Mouse (Mus musculus) midbrain, embryonic 11.5 days (tissue): ENCODE data around the gene Hist1h4m. TPM values are rescaled to one million over a fixed set of nuclear protein-coding genes. Genes with fewer than 3 reads are reported as not detected.
A peak's percentile ranks its signal among the peaks of the same experiment; 100 is the strongest.
"Not testable (repeated sequence)": the region's sequence is repeated elsewhere in the genome, so short reads cannot be mapped to it uniquely, and the experiment has no call there.

Source experiments
- ATAC-seq: fragments of 200-750 bp; cut with Nextera tagmentation; 2 replicates; pipeline ENCODE4 v1.8.0; 2017; ENCODE audit warnings: moderate TSS enrichment, moderate library complexity; ENCODE audit not compliant: low FRiP score
- DNase-seq: peaks from one replicate; pipeline ENCODE4 v3.0.0; 2015; ENCODE audit warnings: low spot score; ENCODE audit errors: missing footprints
- H3K27ac ChIP-seq: fragments of 300-500 bp; sonication (generic); 2 replicates; pipeline ENCODE4 v1.5.1; 2014; ENCODE audit warnings: low read depth, low read length
- H3K27me3 ChIP-seq: fragments of 300-500 bp; sonication (generic); 2 replicates; pipeline ENCODE4 v1.6.1; 2014; ENCODE audit warnings: mild to moderate bottlenecking, low read length, moderate library complexity, mixed read lengths; ENCODE audit not compliant: control insufficient read depth, insufficient read depth
- H3K36me3 ChIP-seq: fragments of 300-500 bp; sonication (generic); 2 replicates; pipeline ENCODE4 v1.6.1; 2014; ENCODE audit warnings: mild to moderate bottlenecking, low read length, moderate library complexity, mixed read lengths; ENCODE audit not compliant: control insufficient read depth, insufficient read depth
- H3K4me1 ChIP-seq: fragments of 300-500 bp; sonication (generic); 2 replicates; pipeline ENCODE4 v1.6.1; 2014; ENCODE audit warnings: low read length; ENCODE audit not compliant: control insufficient read depth, insufficient read depth
- H3K4me2 ChIP-seq: fragments of 300-500 bp; sonication (generic); 2 replicates; pipeline ENCODE4 v1.6.1; 2014; ENCODE audit warnings: mild to moderate bottlenecking, moderate library complexity
- H3K4me3 ChIP-seq: fragments of 300-500 bp; sonication (generic); 2 replicates; pipeline ENCODE4 v1.5.1; 2014; ENCODE audit warnings: low read depth, low read length
- H3K9ac ChIP-seq: fragments of 300-500 bp; sonication (generic); 2 replicates; pipeline ENCODE4 v1.6.1; 2014; ENCODE audit warnings: low read length
- H3K9me3 ChIP-seq: fragments of 300-500 bp; sonication (generic); 2 replicates; pipeline ENCODE4 v1.6.1; 2016; ENCODE audit warnings: low read length; ENCODE audit not compliant: control insufficient read depth
- whole genome bisulfite sequencing: fragments of 180-500 bp; shearing (Covaris S2); extraction: QIAGEN DNeasy Blood & Tissue Kit; methylation state at CpG from one replicate; pipeline ENCODE4 v1.1.7; 2014; 5-methylcytosine and 5-hydroxymethylcytosine counted together
- polyA plus RNA-seq: library from polyadenylated mRNA; unstranded; fragments of >200 nt; fragmentation: Nextera tagmentation; extraction: Ambion mirVana; gene quantifications from 2 replicates; pipeline ENCODE4 v1.2.1, GENCODE M21; 2014

Hist1h4m gene
- polyA plus RNA-seq, 1 experiment from 2014 or later, result not detected

GRCm38 (mm10) chr13:21803058-21803457 is 8.5 kb upstream of the Hist1h4m start:
- H3K9me3 ChIP-seq, DNase-seq, H3K4me3 ChIP-seq, H3K4me2 ChIP-seq, H3K4me1 ChIP-seq, H3K27ac ChIP-seq, H3K27me3 ChIP-seq, H3K36me3 ChIP-seq, H3K9ac ChIP-seq: not testable (repeated sequence)
- no CpG with 5 or more reads among the region's 4 CpGs for WGBS
- ATAC-seq, result peak; percentile 75; the same call in 1 of the 2 replicates

DNA sequence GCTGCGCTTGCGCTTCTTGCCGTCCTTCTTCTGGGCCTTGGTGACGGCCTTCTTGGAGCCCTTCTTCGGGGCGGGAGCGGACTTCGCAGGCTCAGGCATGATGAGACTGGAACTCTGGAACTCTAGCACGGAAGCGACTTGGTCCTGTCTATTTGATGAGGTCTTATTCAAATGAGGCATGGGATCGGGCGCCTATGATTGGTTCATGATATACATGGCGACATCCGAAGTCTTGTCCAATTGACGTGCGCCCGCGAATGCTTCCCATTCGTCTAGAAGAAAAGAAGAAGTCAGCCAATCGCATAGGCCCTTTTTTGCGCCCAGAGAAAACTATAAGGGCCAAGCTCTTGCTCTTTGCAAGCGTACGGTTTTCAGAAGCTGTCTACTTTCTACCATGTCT is 1.5 kb upstream of the Hist1h4m start, which contains the start of the genes Hist1h2bq and Hist1h2ao:
Hist1h2bq (minus strand) TSS at position 125 of the 400 bp plus-strand sequence.
Hist1h2ao (plus strand) TSS at position 393 of the 400 bp plus-strand sequence.
- H3K4me3 ChIP-seq, DNase-seq, H3K4me2 ChIP-seq, H3K4me1 ChIP-seq, H3K27me3 ChIP-seq, H3K27ac ChIP-seq, H3K9ac ChIP-seq, H3K9me3 ChIP-seq, H3K36me3 ChIP-seq: not testable (repeated sequence)
- ATAC-seq, result peak; percentile 97
- WGBS, result no CpG with 5 or more reads among the region's 23 CpGs

DNA sequence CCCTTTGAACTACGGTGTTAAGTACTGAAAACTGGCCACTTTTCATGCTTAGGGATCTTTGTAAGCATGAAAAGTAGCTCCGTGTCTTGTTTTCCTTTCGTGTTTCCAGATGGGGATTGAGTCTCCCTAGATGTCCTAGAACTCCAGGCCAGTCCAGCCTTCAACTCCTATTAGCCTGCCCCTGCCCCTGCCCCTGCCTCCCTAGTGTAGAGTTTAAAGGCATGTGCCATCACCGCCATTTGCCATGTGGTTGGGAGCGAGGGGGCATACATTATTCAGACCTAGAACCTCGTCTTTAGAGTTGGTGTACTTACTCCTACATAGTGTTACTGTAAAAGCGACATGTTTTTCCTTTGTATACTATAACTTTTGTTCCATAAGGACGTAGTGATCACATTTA is 472 bp upstream of the Hist1h4m start:
- WGBS, result no CpG with 5 or more reads among the region's 8 CpGs
- not testable (repeated sequence) for H3K27ac ChIP-seq, H3K4me1 ChIP-seq, H3K9ac ChIP-seq, H3K4me2 ChIP-seq, H3K36me3 ChIP-seq, H3K9me3 ChIP-seq, DNase-seq, H3K27me3 ChIP-seq, H3K4me3 ChIP-seq
- ATAC-seq, result peak; percentile 55

GRCm38 (mm10) chr13:21812092-21812491 is 546 bp downstream of the Hist1h4m start:
- ATAC-seq, result peak; percentile 68
- H3K36me3 ChIP-seq, H3K4me3 ChIP-seq, H3K4me1 ChIP-seq, H3K9me3 ChIP-seq, H3K27ac ChIP-seq, DNase-seq, H3K4me2 ChIP-seq, H3K27me3 ChIP-seq, H3K9ac ChIP-seq: not testable (repeated sequence)
- 0% methylated on average over 10 of the region's 14 CpGs for WGBS

DNA sequence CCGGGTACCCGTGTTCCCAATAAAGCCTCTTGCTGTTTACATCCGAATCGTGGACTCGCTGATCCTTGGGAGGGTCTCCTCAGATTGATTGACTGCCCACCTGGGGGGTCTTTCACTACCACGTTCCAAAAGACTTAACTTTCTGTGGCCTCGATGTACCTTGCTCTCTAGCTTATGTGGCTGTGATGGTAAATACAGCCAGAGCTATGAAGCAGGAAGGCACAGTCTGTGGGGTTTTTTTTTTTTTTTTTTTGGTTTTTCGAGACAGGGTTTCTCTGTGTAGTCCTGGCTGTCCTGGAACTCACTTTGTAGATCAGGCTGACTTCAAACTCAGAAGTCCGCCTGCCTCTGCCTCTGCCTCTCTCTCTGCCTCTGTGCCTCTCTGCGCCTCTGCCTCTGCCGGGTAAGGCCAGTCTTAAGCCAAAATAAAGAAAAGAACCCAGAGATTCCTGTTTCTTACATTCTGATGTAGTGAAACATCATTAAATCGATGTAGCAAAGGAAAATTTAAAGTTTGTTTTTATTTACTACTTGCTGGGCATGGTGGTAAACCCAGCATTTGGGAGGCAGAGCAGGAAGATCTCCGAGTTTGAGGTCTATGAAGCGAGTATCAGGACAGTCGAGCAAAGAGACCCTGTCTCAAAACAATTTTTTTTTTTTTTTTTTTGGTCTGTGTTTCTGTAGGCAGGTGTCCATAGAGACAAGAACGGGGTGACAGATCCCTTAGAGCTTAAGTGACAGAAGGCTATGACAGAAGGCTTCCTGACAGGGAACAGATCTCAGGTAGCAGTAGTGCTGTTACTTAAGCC is 8.7 kb downstream of the Hist1h4m start:
- H3K4me2 ChIP-seq, DNase-seq, H3K4me3 ChIP-seq, H3K9me3 ChIP-seq, H3K36me3 ChIP-seq, H3K4me1 ChIP-seq, H3K27ac ChIP-seq, H3K9ac ChIP-seq, H3K27me3 ChIP-seq, ATAC-seq: not testable (repeated sequence)
- WGBS, result 76% methylated on average over 6 of the region's 16 CpGs

- no peaks in the 10 kb centered on the region for H3K9me3 ChIP-seq
- H3K9ac ChIP-seq, result no peak overlapping the region
- no peaks in the 10 kb centered on the region for H3K4me1 ChIP-seq
- 84% methylated on average over 3 of the region's 3 CpGs for whole genome bisulfite sequencing
- H3K4me2 ChIP-seq, result no peak overlapping the region
- no peaks in the 10 kb centered on the region for H3K27me3 ChIP-seq
- no peaks in the 10 kb centered on the region for H3K36me3 ChIP-seq
- no peak for ATAC-seq
- no peak for DNase-seq
- H3K4me3 ChIP-seq, result no peak overlapping the region
- H3K27ac ChIP-seq, result no peak overlapping the region
These were observed 17.0 kb downstream of the Hist1h4m start for GRCm38 (mm10) chr13:21828511-21828910.

DNA sequence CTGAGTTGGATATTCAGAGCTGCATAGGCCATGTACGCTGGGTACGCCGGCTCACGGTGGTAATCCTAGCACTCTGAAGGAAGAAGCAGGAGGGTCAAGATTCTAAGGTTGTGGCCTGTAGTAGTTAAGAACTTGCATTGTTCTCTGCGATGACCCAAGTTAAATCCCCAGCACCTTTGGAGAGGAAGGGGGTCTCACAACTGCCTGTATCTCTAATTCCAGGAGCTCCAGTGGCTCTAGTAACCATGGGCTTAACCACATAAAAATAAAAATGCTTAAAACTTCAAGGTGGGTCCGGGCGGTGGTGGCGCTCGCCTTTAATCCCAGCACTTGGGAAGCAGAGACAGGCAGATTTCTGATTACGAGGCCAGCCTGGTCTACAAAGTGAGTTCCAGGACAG is 18.8 kb downstream of the Hist1h4m start:
- no peaks in the 10 kb centered on the region for H3K36me3 ChIP-seq
- 87% methylated on average over 10 of the region's 10 CpGs for WGBS
- no peak overlapping the region for H3K27ac ChIP-seq
- no peak for DNase-seq
- H3K27me3 ChIP-seq, result no peaks in the 10 kb centered on the region
- no peak overlapping the region for H3K9ac ChIP-seq
- ATAC-seq, result no peak
- no peaks in the 10 kb centered on the region for H3K9me3 ChIP-seq
- H3K4me2 ChIP-seq, result no peak overlapping the region
- H3K4me1 ChIP-seq, result no peaks in the 10 kb centered on the region
- no peak overlapping the region for H3K4me3 ChIP-seq

DNA sequence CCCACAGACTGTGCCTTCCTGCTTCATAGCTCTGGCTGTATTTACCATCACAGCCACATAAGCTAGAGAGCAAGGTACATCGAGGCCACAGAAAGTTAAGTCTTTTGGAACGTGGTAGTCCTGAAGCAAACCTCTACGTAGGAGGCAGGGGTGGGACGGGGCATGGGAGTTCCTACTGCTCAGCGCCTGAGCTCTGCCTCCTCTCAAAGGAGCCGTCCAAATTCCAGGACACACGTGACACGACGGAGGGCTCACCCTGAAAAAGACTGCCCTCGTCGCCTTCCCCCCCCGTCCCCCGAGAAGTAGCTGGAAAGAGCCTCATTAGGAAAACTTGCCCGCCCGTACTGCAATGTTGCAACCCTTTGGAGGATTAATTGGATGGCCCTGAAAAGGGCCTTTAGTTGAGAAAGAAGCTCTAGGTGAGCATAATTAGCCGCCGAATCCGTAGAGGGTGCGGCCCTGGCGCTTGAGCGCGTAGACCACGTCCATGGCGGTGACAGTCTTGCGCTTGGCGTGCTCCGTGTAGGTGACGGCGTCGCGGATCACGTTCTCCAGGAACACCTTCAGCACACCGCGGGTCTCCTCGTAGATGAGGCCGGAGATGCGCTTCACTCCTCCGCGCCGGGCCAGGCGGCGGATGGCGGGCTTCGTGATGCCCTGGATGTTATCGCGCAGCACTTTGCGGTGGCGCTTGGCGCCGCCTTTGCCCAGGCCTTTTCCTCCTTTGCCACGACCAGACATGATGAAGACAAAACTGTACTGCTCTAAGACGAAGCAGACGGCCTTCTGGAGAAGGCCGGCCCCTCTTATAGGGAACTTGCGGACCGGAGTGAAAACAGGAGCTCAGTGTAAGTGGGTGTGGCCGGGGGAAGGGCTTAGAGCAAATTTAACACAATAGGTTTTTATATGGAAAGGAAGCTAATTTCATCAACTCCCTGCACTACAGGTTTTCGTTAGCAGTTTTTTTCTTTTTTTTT is 20.2 kb downstream of the Hist1h4m start, which contains the start of gene Hist1h4n:
Hist1h4n (minus strand) TSS at position 779 of the 977 bp plus-strand sequence.
- not testable (repeated sequence) for H3K27ac ChIP-seq, H3K4me1 ChIP-seq, H3K9me3 ChIP-seq, H3K27me3 ChIP-seq, DNase-seq, H3K9ac ChIP-seq, H3K36me3 ChIP-seq, H3K4me3 ChIP-seq
- 0% methylated on average over 17 of the region's 58 CpGs for WGBS
- ATAC-seq, result peak; percentile 80
- H3K4me2 ChIP-seq, result 0 out of 2 replicates have a peak within 1 kb of the TSS, but pooled peaks have one; percentile 24

DNA sequence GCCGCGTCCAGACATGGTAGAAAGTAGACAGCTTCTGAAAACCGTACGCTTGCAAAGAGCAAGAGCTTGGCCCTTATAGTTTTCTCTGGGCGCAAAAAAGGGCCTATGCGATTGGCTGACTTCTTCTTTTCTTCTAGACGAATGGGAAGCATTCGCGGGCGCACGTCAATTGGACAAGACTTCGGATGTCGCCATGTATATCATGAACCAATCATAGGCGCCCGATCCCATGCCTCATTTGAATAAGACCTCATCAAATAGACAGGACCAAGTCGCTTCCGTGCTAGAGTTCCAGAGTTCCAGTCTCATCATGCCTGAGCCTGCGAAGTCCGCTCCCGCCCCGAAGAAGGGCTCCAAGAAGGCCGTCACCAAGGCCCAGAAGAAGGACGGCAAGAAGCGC is 21.9 kb downstream of the Hist1h4m start, which contains the start of the genes Hist1h2ap and Hist1h2br:
Hist1h2ap (minus strand) TSS at position 47 of the 400 bp plus-strand sequence.
Hist1h2br (plus strand) TSS at position 283 of the 400 bp plus-strand sequence.
- not testable (repeated sequence) for H3K9ac ChIP-seq, H3K4me1 ChIP-seq, H3K4me2 ChIP-seq, H3K27me3 ChIP-seq, H3K27ac ChIP-seq, DNase-seq, H3K36me3 ChIP-seq, H3K4me3 ChIP-seq, H3K9me3 ChIP-seq
- ATAC-seq, result peak; percentile 95
- no CpG with 5 or more reads among the region's 24 CpGs for WGBS
